Mouse (Mus musculus) erythroblast, embryonic 14.5 days (primary cell): Measurements from ENCODE around the gene Cped1. TPM values are rescaled to one million over a fixed set of nuclear protein-coding genes. Genes with fewer than 3 reads are reported as not detected.

Experiments used
- H3K27me3 ChIP-seq: 2 replicates; pipeline ENCODE4 v1.6.1; 2012; ENCODE audit warnings: inconsistent platforms; ENCODE audit not compliant: control insufficient read depth
- H3K36me3 ChIP-seq: 2 replicates; pipeline ENCODE4 v1.6.1; 2012; ENCODE audit warnings: mild to moderate bottlenecking, inconsistent platforms; ENCODE audit not compliant: control insufficient read depth
- H3K4me1 ChIP-seq: 2 replicates; pipeline ENCODE4 v1.6.1; 2012; ENCODE audit warnings: inconsistent platforms; ENCODE audit not compliant: control insufficient read depth
- H3K4me3 ChIP-seq: replicated peaks from 2 replicates; pipeline ENCODE3; 2012; ENCODE audit warnings: moderate library complexity, mild to moderate bottlenecking, inconsistent platforms
- H3K9me3 ChIP-seq: 2 replicates; pipeline ENCODE4 v1.6.1; 2012; ENCODE audit warnings: low read length, inconsistent platforms, mixed read lengths; ENCODE audit not compliant: control insufficient read depth
- GATA1 ChIP-seq: IDR thresholded peaks from 2 replicates; pipeline ENCODE4 v1.6.1; 2012; ENCODE audit warnings: low read length, inconsistent platforms, mixed read lengths
- TAL1 ChIP-seq: IDR thresholded peaks from 3 replicates; pipeline ENCODE4 v1.6.1; 2012; ENCODE audit warnings: low read length, inconsistent platforms, mixed read lengths
- polyA plus RNA-seq: library from polyadenylated mRNA; stranded (reverse); fragments of >175 nt; gene quantifications from 2 replicates; pipeline ENCODE4 v1.2.3, GENCODE M21; 2012

Gene Cped1
- polyA plus RNA-seq, 1 experiment: 0.02 TPM

DNA sequence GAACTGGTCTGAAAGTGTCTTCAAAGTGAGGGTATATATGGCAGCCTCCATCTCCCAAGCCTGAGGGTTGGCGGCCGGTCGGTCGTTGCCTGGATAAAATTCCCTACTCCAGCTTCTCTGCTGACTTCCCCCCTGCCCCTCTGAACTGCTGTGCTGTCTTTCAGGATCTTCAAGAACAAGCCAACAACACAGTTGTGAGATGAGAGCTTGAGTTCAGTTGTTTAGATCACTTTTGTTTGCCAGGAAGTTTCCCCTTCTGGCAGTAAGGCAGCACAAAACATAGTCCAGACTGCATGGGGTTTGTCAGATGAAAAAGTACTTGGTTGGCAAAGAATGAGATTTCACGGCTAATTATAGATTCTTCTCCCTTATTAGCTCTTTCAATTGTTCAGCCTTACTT lies 63.4 kb downstream of the Cped1 start:
- H3K36me3 ChIP-seq: no peaks in the 10 kb centered on the region; the same call in 1 of the 2 replicates
- no peaks in the 10 kb centered on the region for H3K27me3 ChIP-seq
- H3K4me1 ChIP-seq: no peaks in the 10 kb centered on the region
- no peak overlapping the region for H3K4me3 ChIP-seq
- no peak for TF ChIP-seq TAL1
- TF ChIP-seq GATA1: no peak
- no peaks in the 10 kb centered on the region for H3K9me3 ChIP-seq

DNA sequence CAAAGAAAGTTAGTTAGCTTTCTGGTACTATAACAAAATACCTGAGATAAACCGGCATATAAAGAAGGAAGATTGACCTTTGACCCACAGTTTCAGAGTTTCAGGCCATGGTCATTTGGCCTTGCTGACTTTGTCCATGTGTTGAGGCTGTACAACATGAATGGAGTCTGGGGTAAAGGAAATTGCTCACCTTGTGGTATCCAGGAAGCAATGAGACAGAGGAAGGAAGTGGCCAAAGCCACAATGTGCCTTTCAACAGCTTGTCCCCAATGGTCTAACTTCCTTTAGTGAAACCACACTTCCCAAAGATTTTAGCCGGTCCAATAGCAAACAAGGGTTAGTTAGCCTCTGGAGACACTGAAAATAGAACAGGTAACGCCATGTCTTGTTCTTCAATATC lies 65.8 kb downstream of the Cped1 start:
- no peak overlapping the region for H3K4me3 ChIP-seq
- no peaks in the 10 kb centered on the region for H3K4me1 ChIP-seq
- no peaks in the 10 kb centered on the region for H3K9me3 ChIP-seq
- H3K27me3 ChIP-seq: no peaks in the 10 kb centered on the region
- H3K36me3 ChIP-seq: no peaks in the 10 kb centered on the region; the same call in 1 of the 2 replicates
- TF ChIP-seq TAL1 (no peak), GATA1 (no peak)

DNA sequence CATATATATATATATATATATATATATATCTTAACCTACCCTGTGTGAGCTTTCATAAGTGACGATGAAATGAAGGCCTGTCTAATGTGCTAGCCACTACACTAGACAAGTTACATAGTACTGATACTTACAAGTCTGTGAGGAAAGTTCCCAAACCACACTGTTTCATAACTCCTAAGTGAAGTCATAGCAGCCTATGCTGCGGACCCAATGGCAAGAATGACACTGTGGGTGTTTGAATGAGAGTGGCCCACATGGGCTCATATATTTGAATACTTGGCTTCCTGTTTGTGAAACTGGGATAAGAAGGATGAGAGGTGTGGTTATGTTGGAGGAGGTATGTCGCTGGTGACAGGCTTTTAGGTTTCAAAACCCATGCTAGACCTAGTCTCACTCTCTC lies 67.3 kb downstream of the Cped1 start:
- TF ChIP-seq GATA1 (no peak), TAL1 (no peak)

DNA sequence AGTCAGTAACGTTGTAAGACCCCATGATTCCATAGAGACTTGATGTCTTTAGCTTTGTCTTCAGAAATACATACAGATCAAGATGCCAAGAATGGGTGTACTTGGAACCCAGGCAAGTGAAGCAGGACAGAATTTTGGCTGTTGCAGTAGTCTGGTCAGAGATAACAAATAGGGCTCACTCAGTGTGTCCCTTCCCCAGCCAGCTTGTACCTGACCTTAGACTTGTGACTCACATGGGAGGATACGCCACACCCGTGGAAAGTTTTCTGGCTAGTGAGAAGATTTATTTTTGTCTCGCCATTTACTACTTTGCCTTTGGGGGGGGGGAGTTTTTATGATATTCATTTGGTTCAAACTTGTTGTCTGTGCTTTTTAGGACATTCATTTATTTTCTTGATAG lies 78.6 kb downstream of the Cped1 start:
- no peaks in the 10 kb centered on the region for H3K4me1 ChIP-seq
- no peak overlapping the region for H3K4me3 ChIP-seq
- no peaks in the 10 kb centered on the region for H3K9me3 ChIP-seq
- H3K27me3 ChIP-seq: no peaks in the 10 kb centered on the region
- no peak for TF ChIP-seq TAL1
- TF ChIP-seq GATA1: no peak
- H3K36me3 ChIP-seq: no peaks in the 10 kb centered on the region

More for the DNA sequence above, 67.3 kb downstream of the Cped1 start:
- no peaks in the 10 kb centered on the region; the same call in 1 of the 2 replicates for H3K36me3 ChIP-seq
- no peaks in the 10 kb centered on the region for H3K4me1 ChIP-seq
- no peaks in the 10 kb centered on the region for H3K27me3 ChIP-seq
- H3K9me3 ChIP-seq: no peaks in the 10 kb centered on the region
- H3K4me3 ChIP-seq: no peak overlapping the region

DNA sequence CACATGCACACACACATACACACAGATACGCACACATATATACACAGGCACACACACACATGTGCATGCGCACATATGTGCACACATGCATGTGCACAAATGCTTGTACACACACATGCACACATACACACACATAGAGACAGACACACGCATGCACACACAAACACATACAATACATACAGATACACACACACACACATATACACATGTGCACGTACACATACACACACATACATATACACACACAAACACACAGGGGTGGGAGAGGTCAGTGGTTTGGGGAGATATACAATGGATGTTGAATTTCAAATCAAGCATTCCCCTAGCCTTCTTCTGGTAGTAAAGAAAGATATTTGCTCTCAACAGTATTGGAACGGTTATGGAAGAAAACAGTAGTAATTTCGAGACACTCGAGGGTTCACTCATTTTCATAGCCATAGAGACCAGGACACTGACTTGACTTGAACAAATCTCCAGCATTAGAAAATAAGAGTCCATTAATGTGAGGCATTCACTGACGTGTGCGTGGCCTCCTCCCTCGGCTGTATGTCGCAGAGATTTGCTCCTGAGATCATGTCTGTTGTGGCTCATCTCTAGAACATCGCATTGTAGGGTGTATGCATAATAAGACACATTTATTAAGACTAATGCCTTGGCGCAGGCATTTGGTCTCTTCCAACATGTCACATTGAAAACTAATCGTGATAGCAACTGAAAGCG lies 85.0 kb downstream of the Cped1 start:
- TF ChIP-seq TAL1: no peak
- TF ChIP-seq GATA1: no peak
- Histone ChIP-seq H3K27me3 (no peaks in the 10 kb centered on the region), H3K36me3 (no peaks in the 10 kb centered on the region), H3K4me3 (no peak overlapping the region), H3K9me3 (no peaks in the 10 kb centered on the region), H3K4me1 (no peaks in the 10 kb centered on the region)

DNA sequence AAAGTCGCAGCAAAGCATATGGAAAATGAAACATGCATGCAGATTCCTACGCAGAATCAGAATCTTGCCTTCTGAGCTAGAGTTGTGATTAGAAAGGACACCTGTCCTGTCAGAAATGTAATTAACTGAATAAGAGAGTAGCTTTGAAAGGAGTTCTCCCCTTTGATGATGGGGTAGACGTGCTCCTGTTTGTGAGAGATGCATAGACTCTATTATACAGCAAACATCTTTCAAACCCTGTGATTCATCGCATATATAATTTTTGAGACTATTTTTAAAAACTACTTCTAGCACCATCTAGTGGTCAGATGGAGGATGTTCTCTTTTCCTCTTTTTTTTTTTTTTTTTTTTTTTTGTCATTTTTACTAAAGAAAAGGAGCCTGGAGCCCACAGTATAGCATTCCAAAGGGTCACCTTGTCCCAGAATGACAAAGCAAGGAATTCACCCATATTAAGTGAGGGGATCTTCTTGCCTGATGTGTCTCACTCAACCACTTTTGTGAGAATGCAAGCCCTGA lies 85.7 kb downstream of the Cped1 start:
- no peaks in the 10 kb centered on the region for H3K27me3 ChIP-seq
- H3K36me3 ChIP-seq: no peaks in the 10 kb centered on the region
- TF ChIP-seq TAL1: no peak
- TF ChIP-seq GATA1: no peak
- no peaks in the 10 kb centered on the region for H3K4me1 ChIP-seq
- H3K9me3 ChIP-seq: no peaks in the 10 kb centered on the region
- no peak overlapping the region for H3K4me3 ChIP-seq

DNA sequence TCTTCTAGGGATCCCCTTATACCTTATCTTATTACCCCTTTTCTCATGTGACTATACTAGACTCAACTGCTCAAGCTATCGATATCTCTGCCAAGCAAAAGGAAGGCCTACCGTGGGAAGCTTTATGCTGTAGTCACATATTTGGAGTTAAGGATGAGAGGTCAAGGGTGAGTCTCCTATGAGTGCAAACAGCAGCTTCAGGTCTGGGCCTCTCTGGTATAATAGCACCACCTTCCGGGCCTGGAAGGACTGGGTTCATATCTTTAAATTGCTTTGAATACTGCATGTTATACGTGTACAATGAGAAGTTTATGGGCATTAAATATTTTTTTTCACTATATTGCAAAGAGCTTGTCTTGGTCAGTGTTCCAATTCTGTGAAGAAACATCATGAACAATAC lies 87.0 kb downstream of the Cped1 start:
- Histone ChIP-seq H3K4me1 (no peaks in the 10 kb centered on the region), H3K27me3 (no peaks in the 10 kb centered on the region), H3K9me3 (no peaks in the 10 kb centered on the region), H3K36me3 (no peaks in the 10 kb centered on the region), H3K4me3 (no peak overlapping the region)
- TF ChIP-seq TAL1: no peak
- TF ChIP-seq GATA1: no peak

DNA sequence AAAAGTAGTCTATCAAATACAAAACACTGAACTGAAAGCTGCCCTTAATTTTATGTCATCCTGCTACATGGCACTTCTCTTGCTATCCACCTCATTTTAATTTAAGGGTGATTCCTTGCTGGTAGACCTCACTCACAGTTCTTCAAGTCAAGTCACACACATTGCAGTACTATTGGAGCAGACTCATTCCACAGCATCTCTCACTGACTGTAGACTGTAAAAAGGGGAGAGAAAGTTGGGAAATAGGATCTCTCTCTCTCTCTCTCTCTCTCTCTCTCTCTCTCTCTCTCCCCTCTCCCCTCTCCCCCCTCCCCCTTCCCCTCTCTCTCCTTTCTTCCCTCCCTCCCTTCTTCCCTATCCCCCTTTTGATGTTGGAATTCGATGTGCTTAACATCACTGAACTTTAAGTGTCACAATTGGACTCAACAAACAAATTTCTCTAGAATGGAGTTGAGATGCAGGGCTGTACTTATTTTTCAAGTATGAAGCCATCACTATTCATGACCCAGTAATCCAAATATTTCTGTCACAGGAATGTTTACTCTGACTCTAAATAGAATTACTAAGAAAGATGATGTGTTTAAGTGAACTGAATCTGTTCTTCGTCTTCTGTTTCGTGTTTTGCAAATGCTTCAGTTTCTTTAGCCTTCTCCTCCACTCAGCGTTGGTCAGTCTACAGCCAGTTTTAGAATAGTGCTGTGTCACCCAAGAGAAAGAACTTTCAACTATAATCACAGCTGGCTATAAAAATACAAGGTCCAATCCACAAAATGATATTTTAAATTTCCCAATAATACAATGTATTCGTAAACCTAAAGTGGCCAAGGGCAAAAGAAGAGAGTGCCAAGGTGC lies 88.7 kb downstream of the Cped1 start:
- no peaks in the 10 kb centered on the region for H3K9me3 ChIP-seq
- H3K4me3 ChIP-seq: no peak overlapping the region
- TF ChIP-seq GATA1 (no peak), TAL1 (no peak)
- no peaks in the 10 kb centered on the region for H3K27me3 ChIP-seq
- H3K36me3 ChIP-seq: no peaks in the 10 kb centered on the region
- no peaks in the 10 kb centered on the region for H3K4me1 ChIP-seq

DNA sequence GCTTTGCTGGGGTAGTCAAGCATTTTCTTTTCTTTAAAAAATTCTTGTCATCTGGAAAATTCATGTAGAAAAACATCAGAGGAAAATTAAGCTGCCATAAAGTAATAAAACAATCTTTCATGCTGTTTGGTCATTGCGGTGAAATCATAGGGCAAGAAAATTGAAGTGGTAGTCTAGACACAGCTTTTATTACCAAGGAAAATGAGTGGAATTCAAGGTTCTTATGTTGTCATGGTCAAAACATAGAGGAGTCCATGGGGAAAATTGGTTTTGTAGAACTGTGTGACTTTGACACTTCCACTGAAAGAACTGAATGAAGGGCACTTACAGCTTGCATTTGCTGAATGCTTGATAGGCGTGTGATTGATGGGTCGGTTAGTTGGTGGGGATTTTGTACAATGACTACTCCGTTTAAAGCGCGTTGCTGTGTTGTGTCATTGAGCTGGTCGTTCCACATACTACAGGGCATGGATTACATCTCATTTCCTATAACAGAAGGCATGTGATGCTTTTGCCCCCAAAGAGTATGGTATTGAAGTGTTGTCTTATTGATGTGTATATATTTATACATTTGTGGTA lies 93.1 kb downstream of the Cped1 start:
- Histone ChIP-seq H3K4me3 (no peak overlapping the region), H3K36me3 (no peaks in the 10 kb centered on the region), H3K27me3 (no peaks in the 10 kb centered on the region), H3K9me3 (no peaks in the 10 kb centered on the region), H3K4me1 (no peaks in the 10 kb centered on the region)
- TF ChIP-seq TAL1 (no peak), GATA1 (no peak)
